Mouse (Mus musculus) brain, embryonic 14.5 days (tissue): ENCODE data around the gene St13. TPM values are rescaled to one million over a fixed set of nuclear protein-coding genes. Genes with fewer than 3 reads are reported as not detected.

Source experiments
- DNase-seq: peaks from one replicate; pipeline ENCODE4 v3.0.0-alpha.2; 2011; ENCODE audit warnings: low read depth
- CTCF ChIP-seq: fragments of 200-500 bp; IDR thresholded peaks from 2 replicates; pipeline ENCODE4 v1.5.1; 2012; ENCODE audit warnings: inconsistent platforms, mild to moderate bottlenecking, moderate library complexity, borderline replicate concordance; ENCODE audit not compliant: insufficient read depth, insufficient read length; ENCODE audit errors: extremely low read depth
- POLR2A ChIP-seq: fragments of 200-500 bp; IDR thresholded peaks from 2 replicates; pipeline ENCODE4 v1.6.1; 2012; ENCODE audit warnings: mild to moderate bottlenecking, inconsistent platforms, borderline replicate concordance; ENCODE audit not compliant: poor library complexity, insufficient read depth, insufficient read length, severe bottlenecking; ENCODE audit errors: extremely low read depth
- polyA plus RNA-seq: library from polyadenylated mRNA; depleted of rRNA; stranded (reverse); fragments of >200 nt; gene quantifications from 2 replicates; pipeline ENCODE4 v1.2.3, GENCODE M21; 2012

The St13 gene
- polyA plus RNA-seq, 1 experiment: 79.0 TPM

- no peak for DNase-seq
Measured at GRCm38 (mm10) chr15:81399297-81399637, 610 bp downstream of the St13 start.

GRCm38 (mm10) chr15:81398189-81398588 lies 1.7 kb downstream of the St13 start:
- TF ChIP-seq CTCF (no peak), POLR2A (no peak)
- DNase-seq: no peak

More at GRCm38 (mm10) chr15:81399297-81399637, 610 bp downstream of the St13 start:
- TF ChIP-seq POLR2A (no peak), CTCF (no peak)

GRCm38 (mm10) chr15:81394211-81394915 lies 5.5 kb downstream of the St13 start:
- TF ChIP-seq CTCF (no peak), POLR2A (no peak)
- no peak for DNase-seq

GRCm38 (mm10) chr15:81392997-81393396 lies 6.9 kb downstream of the St13 start:
- no peak for DNase-seq
- TF ChIP-seq POLR2A (no peak), CTCF (no peak)

GRCm38 (mm10) chr15:81386327-81386726 lies 13.6 kb downstream of the St13 start:
- TF ChIP-seq CTCF (peak; percentile 4; the same call in 1 of the 2 replicates), POLR2A (no peak)
- DNase-seq: no peak

GRCm38 (mm10) chr15:81378845-81379244 lies 21.0 kb downstream of the St13 start:
- no peak for DNase-seq
- TF ChIP-seq POLR2A (no peak), CTCF (no peak)

GRCm38 (mm10) chr15:81374621-81375020 lies 25.3 kb downstream of the St13 start:
- no peak for DNase-seq
- no peak for TF ChIP-seq CTCF
- no peak for TF ChIP-seq POLR2A

GRCm38 (mm10) chr15:81370356-81370755 lies 29.5 kb downstream of the St13 start:
- DNase-seq: no peak
- TF ChIP-seq POLR2A: no peak
- TF ChIP-seq CTCF: no peak

GRCm38 (mm10) chr15:81368601-81369000 lies 31.3 kb downstream of the St13 start:
- TF ChIP-seq CTCF (no peak), POLR2A (no peak)
- no peak for DNase-seq

- DNase-seq: no peak
- TF ChIP-seq CTCF (no peak), POLR2A (no peak)
Measured at GRCm38 (mm10) chr15:81366241-81366640, 33.6 kb downstream of the St13 start.

GRCm38 (mm10) chr15:81365246-81365645 lies 34.6 kb downstream of the St13 start:
- TF ChIP-seq CTCF (no peak), POLR2A (no peak)

GRCm38 (mm10) chr15:81364271-81364670 lies 35.6 kb downstream of the St13 start:
- DNase-seq: no peak

More at GRCm38 (mm10) chr15:81365246-81365645, 34.6 kb downstream of the St13 start:
- no peak for DNase-seq

More at GRCm38 (mm10) chr15:81364271-81364670, 35.6 kb downstream of the St13 start:
- no peak for TF ChIP-seq CTCF
- TF ChIP-seq POLR2A: no peak
